Mouse (Mus musculus) megakaryocyte, embryonic 14.5 days (primary cell): ENCODE measurements around the gene Cytip. TPM values are rescaled to one million over a fixed set of nuclear protein-coding genes. Genes with fewer than 3 reads are reported as not detected.

ENCODE experiments used
- H3K27me3 ChIP-seq: replicated peaks from 2 replicates; pipeline ENCODE3; 2012; ENCODE audit warnings: inconsistent platforms
- H3K36me3 ChIP-seq: replicated peaks from 2 replicates; pipeline ENCODE3; 2012; ENCODE audit warnings: low read length, inconsistent platforms, mixed read lengths
- H3K4me1 ChIP-seq: 2 replicates; pipeline ENCODE4 v1.6.1; 2012; ENCODE audit warnings: inconsistent platforms
- H3K4me3 ChIP-seq: replicated peaks from 2 replicates; pipeline ENCODE3; 2012; ENCODE audit warnings: moderate library complexity, mild to moderate bottlenecking, inconsistent platforms
- H3K9me3 ChIP-seq: 2 replicates; pipeline ENCODE4 v1.6.1; 2012; ENCODE audit warnings: inconsistent platforms
- FLI1 ChIP-seq: IDR thresholded peaks from 2 replicates; pipeline ENCODE4 v1.6.1; 2012; ENCODE audit warnings: low read length, inconsistent platforms, mixed read lengths
- GATA1 ChIP-seq: IDR thresholded peaks from 3 replicates; pipeline ENCODE4 v1.6.1; 2012; ENCODE audit warnings: mixed read lengths, low read length, inconsistent platforms, borderline replicate concordance
- polyA plus RNA-seq: library from polyadenylated mRNA; stranded (reverse); fragments of >175 nt; gene quantifications from 2 replicates; pipeline ENCODE4 v1.2.3, GENCODE M21; 2012; ENCODE audit warnings: low replicate concordance; ENCODE audit not compliant: insufficient read depth

Cytip gene
- polyA plus RNA-seq, 1 experiment: 2.8 TPM

GRCm38 (mm10) chr2:58163457-58164181 is 31.7 kb downstream of the Cytip start:
- no peak for TF ChIP-seq FLI1
- TF ChIP-seq GATA1: no peak
- Histone ChIP-seq H3K36me3 (no peaks in the 10 kb centered on the region), H3K9me3 (no peaks in the 10 kb centered on the region), H3K27me3 (no peaks in the 10 kb centered on the region), H3K4me3 (peak overlapping the region; percentile 5), H3K4me1 (peaks cover 41% of the 10 kb centered on the region)

DNA sequence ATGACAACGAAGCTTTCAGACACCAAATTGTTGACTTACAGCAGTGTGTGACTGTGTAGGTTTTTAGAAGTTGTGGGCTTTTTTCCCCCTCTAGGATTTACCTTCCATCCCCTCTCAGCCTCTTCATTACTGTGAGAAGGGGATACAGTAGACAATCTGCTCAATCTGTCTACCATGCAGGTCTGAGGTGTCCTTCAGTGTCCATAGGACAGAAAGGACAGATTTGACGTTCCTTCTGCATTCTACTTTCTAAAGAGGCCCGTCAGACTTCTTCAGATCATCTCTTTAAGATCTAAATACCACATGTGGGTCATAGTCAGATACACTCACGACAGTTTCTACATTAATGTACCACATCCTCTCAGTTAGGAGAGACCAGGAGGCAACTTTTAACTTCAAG is 33.5 kb downstream of the Cytip start:
- Histone ChIP-seq H3K36me3 (no peaks in the 10 kb centered on the region), H3K27me3 (no peaks in the 10 kb centered on the region), H3K4me1 (peaks cover 58% of the 10 kb centered on the region), H3K4me3 (no peak overlapping the region), H3K9me3 (no peaks in the 10 kb centered on the region)
- TF ChIP-seq GATA1: no peak
- no peak for TF ChIP-seq FLI1

GRCm38 (mm10) chr2:58160541-58161307 is 34.6 kb downstream of the Cytip start:
- no peaks in the 10 kb centered on the region for H3K36me3 ChIP-seq
- H3K4me3 ChIP-seq: peak overlapping the region; percentile 94
- TF ChIP-seq GATA1 (no peak), FLI1 (no peak)

DNA sequence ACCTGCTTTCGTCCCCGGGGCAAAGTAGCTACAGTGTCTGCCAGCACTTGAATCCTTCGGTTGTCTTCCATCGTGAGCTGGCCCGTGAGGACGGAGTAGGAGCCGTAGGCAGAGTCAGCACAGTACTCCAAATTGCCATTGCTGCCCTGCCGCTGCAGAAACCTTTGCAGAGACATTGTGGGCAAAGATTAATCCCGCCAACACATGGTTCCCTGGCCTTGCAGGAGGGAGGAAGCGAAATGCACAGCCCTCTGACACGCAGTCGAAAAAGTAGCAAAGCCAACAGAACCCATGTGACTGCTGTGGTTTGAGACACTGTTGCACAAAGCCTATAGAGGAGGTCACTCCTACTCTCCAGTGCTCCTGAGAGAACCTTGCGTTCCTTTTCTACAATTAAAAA is 35.5 kb downstream of the Cytip start:
- no peak for TF ChIP-seq FLI1
- no peak for TF ChIP-seq GATA1

More at GRCm38 (mm10) chr2:58160541-58161307, 34.6 kb downstream of the Cytip start:
- Histone ChIP-seq H3K9me3 (no peaks in the 10 kb centered on the region), H3K27me3 (no peaks in the 10 kb centered on the region), H3K4me1 (peaks cover 68% of the 10 kb centered on the region)

DNA sequence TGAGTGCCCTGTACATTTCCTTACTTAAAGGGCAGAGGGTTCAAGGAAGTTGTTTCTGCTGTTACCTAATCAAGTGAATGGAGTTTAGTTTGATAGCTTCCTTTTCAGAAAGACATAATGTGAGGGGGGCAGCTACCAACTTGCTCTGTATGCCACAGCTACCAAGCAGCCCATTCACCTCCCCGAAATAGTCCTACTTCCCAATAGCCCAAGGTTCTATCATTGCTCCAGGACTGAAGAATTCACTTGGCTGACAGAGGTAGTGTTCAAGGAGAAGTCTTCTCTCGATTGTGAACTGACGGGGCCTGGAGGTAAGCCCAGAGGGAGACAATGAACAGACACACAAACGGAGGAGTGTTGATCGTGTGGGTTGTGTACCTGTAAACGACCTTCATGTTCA is 36.2 kb downstream of the Cytip start:
- Histone ChIP-seq H3K27me3 (no peaks in the 10 kb centered on the region), H3K9me3 (no peaks in the 10 kb centered on the region), H3K4me3 (peak overlapping the region; percentile 94), H3K4me1 (peaks cover 78% of the 10 kb centered on the region), H3K36me3 (no peaks in the 10 kb centered on the region)
- TF ChIP-seq GATA1 (no peak), FLI1 (no peak)

More for the DNA sequence above, 35.5 kb downstream of the Cytip start:
- Histone ChIP-seq H3K36me3 (no peaks in the 10 kb centered on the region), H3K4me1 (peaks cover 76% of the 10 kb centered on the region), H3K9me3 (no peaks in the 10 kb centered on the region), H3K27me3 (no peaks in the 10 kb centered on the region), H3K4me3 (peak overlapping the region; percentile 94)

GRCm38 (mm10) chr2:58158539-58158938 is 36.8 kb downstream of the Cytip start:
- Histone ChIP-seq H3K36me3 (no peaks in the 10 kb centered on the region), H3K9me3 (no peaks in the 10 kb centered on the region), H3K27me3 (no peaks in the 10 kb centered on the region), H3K4me1 (peaks cover 78% of the 10 kb centered on the region), H3K4me3 (peak overlapping the region; percentile 94)
- TF ChIP-seq FLI1: no peak
- no peak for TF ChIP-seq GATA1

- no peaks in the 10 kb centered on the region for H3K27me3 ChIP-seq
- peak overlapping the region; percentile 94 for H3K4me3 ChIP-seq
- no peaks in the 10 kb centered on the region for H3K9me3 ChIP-seq
These were observed 37.2 kb downstream of the Cytip start for GRCm38 (mm10) chr2:58158107-58158506.

DNA sequence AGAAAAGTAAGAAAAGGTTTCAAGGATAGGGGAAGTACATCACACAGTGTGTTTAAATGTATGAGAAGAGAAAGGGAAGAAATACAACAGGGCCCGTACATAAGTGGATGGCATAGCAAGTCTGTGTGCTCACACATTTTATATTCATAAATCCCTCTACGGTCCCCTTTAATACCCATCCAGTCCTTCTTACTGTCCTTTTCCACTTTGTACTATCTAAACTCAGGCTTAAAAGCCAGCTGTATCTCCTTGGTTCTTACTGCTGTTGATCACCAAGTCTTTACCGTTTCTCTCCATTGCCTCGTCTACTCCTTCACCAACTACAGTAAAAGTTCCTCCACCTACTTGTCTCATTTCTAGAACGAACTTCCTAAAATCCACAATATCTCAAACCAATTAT is 37.9 kb downstream of the Cytip start:
- no peaks in the 10 kb centered on the region for H3K27me3 ChIP-seq
- H3K4me1 ChIP-seq: peaks cover 69% of the 10 kb centered on the region
- no peaks in the 10 kb centered on the region for H3K36me3 ChIP-seq
- TF ChIP-seq GATA1: no peak
- no peak for TF ChIP-seq FLI1
- H3K9me3 ChIP-seq: no peaks in the 10 kb centered on the region
- peak overlapping the region; percentile 94 for H3K4me3 ChIP-seq

More at GRCm38 (mm10) chr2:58158107-58158506, 37.2 kb downstream of the Cytip start:
- Histone ChIP-seq H3K4me1 (peaks cover 74% of the 10 kb centered on the region), H3K36me3 (no peaks in the 10 kb centered on the region)
- TF ChIP-seq GATA1: no peak
- no peak for TF ChIP-seq FLI1

DNA sequence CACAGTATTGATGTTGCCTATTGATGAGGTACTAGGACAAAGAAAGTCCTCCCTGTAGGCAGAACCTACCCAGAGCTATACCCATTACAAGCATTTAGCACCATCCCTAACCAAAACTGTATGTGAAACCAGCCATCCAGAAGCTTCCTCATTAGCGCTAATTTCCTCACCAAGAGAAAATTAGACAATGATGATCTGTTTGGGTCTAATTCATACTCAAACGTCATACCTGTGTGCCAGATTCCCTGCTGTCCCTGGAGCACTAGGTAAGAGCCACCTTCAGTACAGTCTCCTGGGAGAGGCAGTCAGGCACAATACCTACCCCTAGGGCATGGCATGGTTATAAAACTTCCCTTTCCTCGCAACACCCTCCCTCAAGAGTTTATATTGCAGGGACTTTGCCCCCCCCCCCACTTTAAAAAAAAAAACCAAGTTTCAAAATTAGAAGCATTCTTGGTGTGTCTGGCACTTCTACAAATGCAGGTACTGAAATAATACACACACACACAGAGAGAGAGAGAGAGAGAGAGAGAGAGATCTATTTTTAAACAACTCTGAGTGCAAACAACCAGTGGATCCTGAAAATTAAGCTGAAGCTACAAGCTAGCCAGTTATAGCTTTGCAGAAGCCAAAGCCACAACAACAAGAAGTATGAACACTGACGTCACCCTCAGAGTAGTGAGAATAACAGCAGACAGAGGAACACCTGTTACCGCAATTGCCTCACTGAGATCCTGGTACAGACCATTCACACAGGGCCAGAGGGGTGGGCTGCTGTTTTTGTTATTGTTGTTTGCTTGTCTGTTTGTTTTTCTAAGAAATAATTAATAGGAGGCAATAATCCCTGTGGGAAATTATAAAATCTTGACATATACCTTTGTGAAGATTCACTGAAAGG is 38.6 kb downstream of the Cytip start:
- Histone ChIP-seq H3K36me3 (no peaks in the 10 kb centered on the region), H3K4me3 (peak overlapping the region; percentile 88), H3K4me1 (peaks cover 68% of the 10 kb centered on the region), H3K9me3 (no peaks in the 10 kb centered on the region), H3K27me3 (no peaks in the 10 kb centered on the region)
- no peak for TF ChIP-seq GATA1
- TF ChIP-seq FLI1: no peak

DNA sequence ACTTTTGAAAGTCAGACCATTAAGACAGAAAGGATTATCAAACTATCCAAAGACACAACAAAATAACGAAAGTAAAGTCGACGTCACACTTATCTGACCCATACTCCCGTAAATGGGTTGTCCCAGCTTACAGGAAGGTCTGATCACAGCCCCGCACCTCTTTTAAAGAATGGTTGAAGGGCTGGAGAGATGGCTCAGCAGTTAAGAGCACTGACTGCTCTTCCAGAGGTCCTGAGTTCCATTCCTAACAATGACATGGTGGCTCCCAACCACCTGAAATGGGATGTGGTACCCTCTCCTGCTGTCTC is 39.3 kb downstream of the Cytip start:
- Histone ChIP-seq H3K27me3 (no peaks in the 10 kb centered on the region), H3K4me1 (peaks cover 62% of the 10 kb centered on the region), H3K36me3 (no peaks in the 10 kb centered on the region), H3K9me3 (no peaks in the 10 kb centered on the region), H3K4me3 (peak overlapping the region; percentile 88)
- no peak for TF ChIP-seq FLI1
